Mouse (Mus musculus) stomach, postnatal 0 days (tissue): ENCODE results near the gene Rinl.

Source experiments
- CTCF ChIP-seq: IDR thresholded peaks from 2 replicates; pipeline ENCODE4 v1.5.1; 2016; ENCODE audit warnings: antibody characterized with exemption, low read depth, mild to moderate bottlenecking, moderate library complexity
- EP300 ChIP-seq: optimal IDR thresholded peaks from 2 replicates; pipeline ENCODE3; 2016; ENCODE audit warnings: antibody characterized with exemption

- TF ChIP-seq CTCF, result no peak
- no peak for TF ChIP-seq EP300
These were observed at the start of gene Rinl for GRCm38 (mm10) chr7:28788307-28789195.
